Mouse (Mus musculus) thymus, postnatal 25 days (tissue): Measurements from ENCODE around the gene Serinc3.
"Not testable (repeated sequence)": the region's sequence is repeated elsewhere in the genome, so short reads cannot be mapped to it uniquely, and the experiment has no call there.

ENCODE experiments used
- DNase-seq: peaks from one replicate; pipeline ENCODE4 v3.0.0; 2022

The Serinc3 gene

GRCm38 (mm10) chr2:163644575-163645385, at the start of gene Serinc3:
Gene Serinc3 (minus strand): TSS chr2:163645131.
- DNase-seq: peak; percentile 100

- DNase-seq: no peak
Measured at GRCm38 (mm10) chr2:163693716-163694314, 48.9 kb upstream of the Serinc3 start.

GRCm38 (mm10) chr2:163692873-163693612, 48.1 kb upstream of the Serinc3 start:
- DNase-seq: no peak

GRCm38 (mm10) chr2:163691846-163692605, 47.1 kb upstream of the Serinc3 start:
- DNase-seq: no peak

GRCm38 (mm10) chr2:163690409-163691304, 45.7 kb upstream of the Serinc3 start:
- DNase-seq: no peak

- no peak for DNase-seq
Measured at GRCm38 (mm10) chr2:163689771-163690170, 44.8 kb upstream of the Serinc3 start.

DNA sequence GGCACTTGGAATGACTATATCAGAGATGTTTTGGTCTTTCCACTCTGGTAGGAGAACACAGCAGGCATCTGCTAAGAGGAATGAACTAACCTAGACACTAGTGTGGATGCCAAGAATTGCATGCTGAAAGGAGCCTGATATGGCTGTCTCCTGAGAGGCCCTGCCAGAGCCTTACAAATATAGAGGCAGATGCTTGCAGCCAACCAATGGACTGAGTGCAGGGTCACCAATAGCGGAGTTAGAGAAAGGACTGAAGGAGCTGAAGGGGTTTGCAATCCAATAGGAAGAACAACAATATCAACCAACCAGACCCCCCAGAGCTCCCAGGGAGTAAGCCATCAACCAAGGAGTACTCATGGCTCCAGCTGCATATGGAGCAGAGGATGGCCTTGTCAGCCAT, 43.4 kb upstream of the Serinc3 start:
- DNase-seq: not testable (repeated sequence)

GRCm38 (mm10) chr2:163686886-163687285, 42.0 kb upstream of the Serinc3 start:
- no peak for DNase-seq

- DNase-seq: no peak
Measured at GRCm38 (mm10) chr2:163686233-163686632, 41.3 kb upstream of the Serinc3 start.

DNA sequence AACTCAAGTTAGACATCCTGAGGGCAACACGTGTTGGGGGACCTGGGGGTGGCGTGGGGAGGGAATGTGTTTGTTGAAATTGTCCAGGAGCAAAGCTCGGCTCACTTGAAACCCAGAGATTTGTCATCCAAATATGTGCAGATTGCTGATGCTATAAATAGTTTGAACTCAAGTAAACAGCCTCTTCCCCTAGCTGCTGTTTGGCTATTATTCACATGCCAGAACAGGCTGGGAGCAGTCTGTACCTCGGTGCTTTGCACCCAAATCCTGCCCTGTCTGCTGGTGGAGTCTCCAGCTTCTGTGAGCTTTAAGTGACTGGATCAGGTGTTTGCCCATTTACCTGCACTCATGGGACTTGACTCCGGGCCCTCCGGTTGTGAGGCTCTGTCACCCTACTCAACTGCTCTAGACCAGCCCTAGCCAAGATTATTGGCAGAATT, 40.9 kb upstream of the Serinc3 start:
- no peak for DNase-seq

- DNase-seq: no peak
Measured at GRCm38 (mm10) chr2:163685287-163685686, 40.4 kb upstream of the Serinc3 start.

- no peak for DNase-seq
Measured at GRCm38 (mm10) chr2:163682344-163682743, 37.4 kb upstream of the Serinc3 start.

GRCm38 (mm10) chr2:163676745-163677144, 31.8 kb upstream of the Serinc3 start:
- DNase-seq: no peak

DNA sequence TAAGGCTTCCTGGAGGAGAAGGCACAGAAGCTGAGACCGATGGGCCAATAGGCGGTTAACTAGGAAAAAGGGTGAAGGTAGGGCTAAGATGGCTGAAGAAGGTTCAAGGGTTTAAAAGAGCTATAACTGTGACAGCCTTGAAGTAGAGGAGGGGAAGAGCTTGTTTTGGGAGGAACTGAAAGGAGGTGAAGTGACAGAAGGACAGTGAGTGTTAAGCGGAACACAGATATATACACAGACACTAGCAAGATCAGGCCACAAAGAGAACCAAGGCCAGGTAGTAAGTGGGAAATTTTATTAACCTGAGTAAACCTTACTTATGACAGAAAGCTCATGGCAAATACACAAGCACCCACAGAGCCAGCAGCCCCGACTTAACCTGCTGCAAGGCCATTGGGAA, 31.4 kb upstream of the Serinc3 start:
- DNase-seq: no peak

DNA sequence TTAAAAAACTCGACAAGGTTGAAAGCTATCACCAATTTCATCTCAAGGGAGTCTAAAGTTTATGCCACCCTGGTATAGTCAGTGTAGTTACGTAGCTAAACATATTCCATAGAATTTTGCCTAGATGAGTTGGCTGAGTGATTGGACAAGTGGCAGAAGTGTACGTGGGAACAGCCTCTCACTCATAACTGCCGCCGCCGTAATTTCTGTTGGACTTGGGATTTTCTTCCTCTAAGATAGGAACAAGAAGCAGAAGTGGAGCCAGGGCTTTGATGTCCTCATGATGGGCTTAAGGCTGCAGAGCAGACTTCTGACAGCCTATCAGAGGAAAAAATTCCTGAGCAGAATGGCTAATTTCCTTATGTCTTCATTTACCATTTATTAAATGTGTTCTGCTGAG, 30.7 kb upstream of the Serinc3 start:
- DNase-seq: no peak

DNA sequence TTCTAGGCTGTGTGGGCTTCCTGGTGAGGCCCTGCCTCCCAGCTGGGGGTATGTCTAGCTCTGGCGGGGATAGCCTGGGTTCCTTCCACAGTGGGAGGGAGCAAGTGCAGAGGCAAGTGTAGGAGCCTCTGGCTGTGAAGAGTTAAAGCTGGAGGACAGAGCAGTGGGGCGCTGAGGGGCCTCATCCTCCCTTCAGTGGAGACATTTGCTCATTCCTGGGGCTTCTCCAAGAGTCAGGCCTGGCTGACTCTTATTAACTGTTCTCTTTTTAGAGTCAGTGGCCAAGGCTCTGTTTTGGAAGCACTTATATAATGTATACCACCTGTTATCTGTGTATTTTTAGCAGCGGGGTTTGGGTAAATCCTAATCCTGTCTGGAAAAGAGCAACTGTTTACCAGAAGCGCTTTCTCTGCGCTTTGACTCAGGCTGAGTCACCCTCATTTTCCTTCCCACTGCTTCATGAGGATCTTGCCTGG, 30.3 kb upstream of the Serinc3 start:
- no peak for DNase-seq

- DNase-seq: no peak
Measured at GRCm38 (mm10) chr2:163674397-163674796, 29.5 kb upstream of the Serinc3 start.

GRCm38 (mm10) chr2:163670872-163671594, 26.1 kb upstream of the Serinc3 start:
- no peak for DNase-seq

- no peak for DNase-seq
Measured at GRCm38 (mm10) chr2:163667045-163667444, 22.1 kb upstream of the Serinc3 start.

GRCm38 (mm10) chr2:163663930-163664329, 19.0 kb upstream of the Serinc3 start:
- no peak for DNase-seq

DNA sequence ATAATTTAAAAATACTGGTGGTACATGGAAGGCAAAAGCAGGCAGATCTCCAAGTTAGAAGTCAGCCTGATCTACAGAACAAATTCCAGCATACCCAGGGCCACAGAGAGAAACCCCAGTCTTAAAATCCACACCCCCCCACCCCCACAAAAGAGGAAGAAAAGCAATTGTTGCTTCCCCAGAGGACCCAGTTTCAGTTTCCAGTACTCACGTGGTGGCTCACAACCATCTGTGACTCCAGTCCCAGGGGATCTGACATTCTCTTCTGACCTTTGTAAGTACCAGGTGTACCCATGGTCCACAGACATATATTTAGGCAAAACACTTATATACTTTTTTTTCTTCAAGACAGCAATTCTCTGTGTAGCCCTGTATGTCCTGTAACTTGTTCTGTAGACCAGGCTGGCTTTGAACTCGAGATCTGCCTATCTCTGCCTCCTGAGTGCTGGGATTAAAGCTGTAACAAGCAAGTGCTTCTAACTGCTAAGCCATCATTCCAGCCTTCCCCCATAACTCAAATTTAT, 17.8 kb upstream of the Serinc3 start:
- DNase-seq: no peak
